Mouse (Mus musculus): ENCODE results near the gene Foxk1.

DNA sequence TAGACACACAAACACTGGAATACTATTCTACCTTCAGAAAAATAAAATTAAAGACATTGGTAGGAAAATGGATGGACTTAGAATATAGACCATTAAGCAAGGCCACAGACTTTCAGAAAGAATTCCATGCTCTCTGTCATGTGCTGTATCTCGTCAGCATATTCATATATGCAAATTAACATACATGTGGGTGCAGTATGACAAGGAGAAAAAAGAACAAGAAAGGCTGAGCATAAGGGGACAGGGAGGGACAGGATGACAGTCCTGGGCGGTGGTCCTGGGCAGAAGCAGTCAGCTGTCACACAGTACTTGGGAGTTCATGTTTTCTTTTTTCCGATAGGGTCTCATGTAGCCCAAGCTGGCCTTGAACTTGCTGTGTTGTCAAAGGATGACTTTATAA lies 22.4 kb downstream of the Foxk1 start:
- TF ChIP-seq CTCF (IDR thresholded peaks at IDR 0.05; ENCODE audit: insufficient read depth, low read length) = no peak
- no peak for TF ChIP-seq POLR2A (IDR thresholded peaks at IDR 0.05; ENCODE audit: borderline replicate concordance, extremely low read depth, low read depth, low read length)

Data from lung, adult 2 months (tissue).